Mouse (Mus musculus) fibroblast of lung, adult 2 months (primary cell): ENCODE data around the gene Ubash3b.

ENCODE experiments used
- DNase-seq: peaks from one replicate; pipeline ENCODE4 v3.0.0-alpha.2; 2011; ENCODE audit warnings: low read depth

Gene Ubash3b

DNA sequence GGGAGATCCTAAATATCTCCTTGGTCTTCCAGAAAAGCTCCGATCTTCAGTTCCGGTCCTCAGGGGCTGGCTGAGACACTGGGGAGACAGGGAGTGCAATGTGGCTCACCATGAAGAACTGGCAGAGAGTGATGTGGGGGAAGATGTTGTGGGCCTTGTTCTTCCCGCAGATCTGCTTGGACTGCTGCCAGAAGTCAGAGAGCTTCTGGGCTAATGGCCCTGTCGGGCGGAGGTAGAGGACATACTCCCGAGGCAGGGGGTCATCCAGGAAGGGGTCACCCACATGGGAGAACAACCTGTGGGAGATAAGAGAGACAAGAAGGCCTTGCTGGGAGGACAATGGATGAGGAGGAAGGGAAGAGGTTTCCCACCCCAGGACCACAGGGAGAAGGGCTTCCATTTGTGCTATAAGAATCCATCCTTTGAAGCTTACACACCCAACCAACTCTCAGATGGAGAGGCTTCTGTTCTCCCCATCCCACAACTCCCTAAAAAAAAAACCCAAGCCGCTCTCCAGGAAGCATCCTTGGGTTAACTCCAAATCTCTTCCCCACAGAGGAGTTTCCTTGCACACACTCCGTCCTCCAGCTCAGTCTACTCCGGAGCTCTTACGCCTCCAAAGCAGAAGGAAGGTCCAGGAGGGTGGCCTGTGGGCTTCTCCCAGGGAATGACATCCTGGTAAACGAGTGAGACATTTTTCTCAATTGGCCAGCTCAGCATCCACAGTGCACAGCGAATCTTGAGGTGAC lies 111.0 kb downstream of the Ubash3b start:
- DNase-seq = no peak

DNA sequence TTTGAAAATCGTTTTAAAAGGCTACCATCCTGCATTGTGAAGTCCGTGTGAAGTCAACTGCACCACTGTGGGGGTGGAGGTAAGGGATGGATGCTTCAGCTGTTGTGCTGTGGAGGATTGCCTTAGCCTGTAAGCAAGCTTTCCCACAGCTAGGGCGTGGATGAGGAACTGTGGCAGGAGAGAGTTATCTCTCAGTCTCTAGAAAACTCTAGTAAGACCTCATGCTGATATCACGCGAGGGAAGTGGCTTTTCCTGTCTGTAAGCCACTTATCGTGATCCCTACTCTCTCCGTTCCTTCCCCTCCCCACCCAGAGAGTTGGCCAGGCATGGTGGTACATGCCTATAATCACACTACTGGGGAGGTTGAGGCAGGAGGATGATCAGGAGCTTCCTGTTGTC lies 112.2 kb downstream of the Ubash3b start:
- DNase-seq = no peak

DNA sequence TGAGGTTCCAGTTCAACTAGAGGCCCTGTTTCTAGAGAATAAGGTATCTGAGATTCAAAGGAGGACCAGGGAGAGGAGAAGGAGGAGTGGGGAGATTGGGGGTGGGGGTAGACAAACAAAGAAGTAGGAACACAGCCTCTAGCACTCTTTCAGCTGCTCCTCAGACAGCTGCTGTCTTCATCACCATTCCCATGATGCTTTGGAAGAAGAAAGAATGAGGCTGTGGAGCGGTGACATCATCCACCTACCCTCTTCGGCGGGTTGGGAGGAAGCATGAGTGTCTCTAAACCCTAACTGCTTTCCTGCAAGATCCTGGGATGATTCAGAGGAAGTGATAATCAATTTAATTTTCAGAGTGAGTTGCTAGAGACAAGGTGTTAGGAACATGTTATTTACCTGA lies 112.7 kb downstream of the Ubash3b start:
- no peak for DNase-seq

DNA sequence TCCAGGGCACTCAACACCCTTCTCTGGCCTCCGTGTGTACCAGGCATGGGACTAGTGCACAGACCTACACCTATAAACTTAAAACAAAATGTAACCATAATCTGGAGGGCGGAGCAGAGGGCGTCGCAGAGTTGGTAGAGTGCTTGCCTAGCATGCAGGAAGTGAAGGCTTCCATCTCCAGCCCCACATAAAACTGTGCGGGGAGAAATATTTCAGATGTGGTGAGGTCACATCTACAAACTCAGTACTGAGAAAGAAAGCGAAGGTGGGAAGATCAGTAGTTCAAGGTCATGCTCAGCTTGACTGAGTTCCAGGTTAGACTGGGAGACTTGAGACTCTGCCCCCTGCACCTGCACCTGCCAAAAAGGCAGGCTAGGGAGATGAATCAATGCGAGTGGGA lies 113.3 kb downstream of the Ubash3b start:
- DNase-seq = no peak

DNA sequence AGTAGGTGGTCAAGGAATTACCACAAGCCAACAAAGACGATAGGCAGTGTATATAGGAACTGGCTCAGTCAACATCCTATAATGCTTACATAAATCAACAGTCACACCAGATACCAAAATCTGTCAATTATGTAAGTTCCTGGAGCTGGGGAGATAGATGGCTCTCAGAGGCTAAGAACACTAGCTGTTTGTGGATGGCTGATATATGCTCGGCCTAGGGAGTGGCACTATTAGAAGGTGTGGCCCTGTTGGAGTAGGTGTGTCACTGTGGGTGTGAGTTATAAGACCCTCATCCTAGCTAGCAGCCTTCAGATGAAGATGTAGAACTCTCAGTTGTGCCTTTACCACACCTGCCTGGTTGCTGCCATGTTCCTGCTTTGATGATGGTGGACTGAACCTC lies 113.8 kb downstream of the Ubash3b start:
- DNase-seq = no peak

DNA sequence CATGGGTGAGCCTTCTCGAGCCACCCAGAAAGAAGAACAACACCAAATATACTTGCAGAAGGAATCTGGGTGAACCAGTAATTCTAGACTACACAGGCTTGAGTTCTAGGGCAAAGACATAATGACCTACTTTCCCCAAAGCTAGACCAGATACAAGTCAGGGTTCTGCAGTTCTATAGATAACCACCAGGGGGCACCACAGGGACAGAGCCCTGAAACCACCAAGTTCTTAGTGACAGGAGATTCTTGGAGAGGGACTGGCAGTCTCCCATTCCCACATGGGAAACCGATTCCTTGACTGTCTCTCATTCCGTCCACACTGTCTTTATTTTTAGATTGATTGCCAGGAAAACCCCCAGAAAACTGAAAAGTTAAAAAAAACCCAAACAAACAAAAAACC lies 116.9 kb downstream of the Ubash3b start:
- DNase-seq = peak; percentile 64

DNA sequence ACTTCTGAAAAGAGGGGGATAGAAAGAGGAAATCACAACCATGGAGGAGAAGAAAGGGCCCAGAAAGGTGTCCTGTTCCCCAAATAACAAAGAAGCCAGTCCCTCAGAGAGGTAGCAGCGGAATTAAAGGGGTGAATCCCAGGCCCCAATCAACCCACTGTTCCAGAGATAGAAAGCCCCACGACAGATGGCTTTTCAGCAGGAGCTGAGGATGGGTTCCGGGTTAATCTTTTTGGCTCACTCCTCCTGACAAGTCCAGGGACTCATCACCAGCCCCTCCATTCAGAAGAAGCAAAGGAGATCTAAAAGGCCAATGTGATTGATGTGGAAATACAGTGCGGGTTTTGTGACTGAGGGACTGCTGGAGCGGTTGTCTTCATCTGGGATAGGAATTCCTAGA lies 117.9 kb downstream of the Ubash3b start:
- no peak for DNase-seq

DNA sequence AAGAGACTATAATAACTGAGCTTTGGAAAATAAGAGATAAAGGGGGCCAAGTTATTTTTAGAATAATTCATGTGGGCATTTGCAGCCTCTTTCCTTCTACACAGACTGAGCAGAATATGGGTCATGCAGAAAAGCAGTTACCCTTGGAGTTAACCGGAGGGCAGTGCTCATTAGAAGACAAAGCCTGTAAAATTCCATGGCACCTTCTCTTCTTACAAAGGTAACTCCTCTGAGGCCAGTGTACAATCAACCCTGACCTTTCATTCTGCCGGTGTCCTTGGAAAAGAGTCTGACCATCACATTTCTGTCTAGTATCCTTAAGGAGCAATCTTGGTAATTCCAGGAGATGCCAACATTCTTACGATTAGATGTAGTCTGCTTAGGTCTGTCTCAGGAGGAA lies 120.1 kb downstream of the Ubash3b start:
- no peak for DNase-seq

DNA sequence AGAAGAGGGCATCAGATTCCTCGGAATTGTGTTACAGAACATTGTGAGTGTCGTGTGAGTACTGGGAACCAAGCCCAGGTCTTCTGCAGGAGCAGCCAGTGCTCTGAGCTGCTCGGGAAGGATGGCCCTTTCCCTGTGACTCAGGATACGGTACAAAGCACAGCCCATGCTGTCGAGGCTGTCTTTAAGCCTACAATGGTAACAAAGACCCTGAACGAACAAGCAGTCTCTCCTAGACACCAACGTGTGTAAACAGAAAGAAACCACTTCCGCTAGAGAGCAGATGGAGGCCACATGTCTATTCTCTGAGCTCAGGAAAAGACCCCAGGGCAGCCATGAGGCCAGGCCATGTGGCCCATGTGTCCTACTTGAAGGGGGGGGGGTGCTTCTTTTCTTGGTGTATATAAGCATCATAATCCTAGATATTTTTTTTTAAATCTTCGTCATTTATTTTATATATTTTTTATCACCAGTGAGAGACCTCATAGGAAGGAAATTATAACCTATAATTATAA lies 123.3 kb downstream of the Ubash3b start:
- no peak for DNase-seq

DNA sequence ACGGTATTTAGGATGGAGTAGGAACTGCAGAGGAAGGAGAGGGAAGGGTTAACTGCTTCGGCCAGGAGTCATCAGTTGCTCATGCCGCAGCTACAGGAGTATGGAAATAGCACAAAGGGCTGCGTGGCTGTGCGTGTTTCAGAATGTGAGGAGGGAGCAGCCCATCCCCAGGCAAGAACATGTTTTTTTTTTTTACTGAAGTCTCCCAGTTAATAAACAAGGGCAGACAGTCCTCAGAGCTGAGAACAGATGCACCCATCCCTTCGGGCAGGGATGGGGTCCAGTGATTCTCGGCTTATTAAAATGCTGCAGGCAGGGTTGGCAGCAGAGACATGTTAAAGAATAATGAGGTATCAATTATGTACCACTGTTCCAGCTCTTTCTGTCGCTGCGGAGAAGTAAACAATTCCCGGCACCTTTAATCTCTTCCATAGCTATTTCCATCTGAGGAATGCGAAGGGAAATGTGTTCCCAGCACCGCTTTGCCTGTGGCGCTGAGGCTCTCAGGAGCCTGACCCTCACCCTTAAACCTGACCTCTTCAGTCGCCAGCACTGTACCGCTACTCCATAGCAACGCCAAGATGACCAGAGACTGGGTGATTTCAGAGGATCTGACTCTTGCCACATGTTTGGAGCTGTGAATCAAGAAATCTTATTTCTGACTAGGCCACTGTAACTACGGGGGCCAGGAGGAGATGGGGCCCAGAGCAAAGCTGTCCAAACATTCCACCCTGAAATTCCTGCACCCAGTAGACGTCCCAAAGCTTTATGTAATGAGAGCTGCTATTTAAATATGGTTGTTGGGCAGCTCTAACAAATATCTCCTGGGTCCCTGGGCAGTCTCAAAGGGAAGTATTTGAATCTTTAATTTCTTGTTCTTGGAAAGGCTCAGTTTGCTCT lies 129.7 kb downstream of the Ubash3b start:
- DNase-seq = no peak

DNA sequence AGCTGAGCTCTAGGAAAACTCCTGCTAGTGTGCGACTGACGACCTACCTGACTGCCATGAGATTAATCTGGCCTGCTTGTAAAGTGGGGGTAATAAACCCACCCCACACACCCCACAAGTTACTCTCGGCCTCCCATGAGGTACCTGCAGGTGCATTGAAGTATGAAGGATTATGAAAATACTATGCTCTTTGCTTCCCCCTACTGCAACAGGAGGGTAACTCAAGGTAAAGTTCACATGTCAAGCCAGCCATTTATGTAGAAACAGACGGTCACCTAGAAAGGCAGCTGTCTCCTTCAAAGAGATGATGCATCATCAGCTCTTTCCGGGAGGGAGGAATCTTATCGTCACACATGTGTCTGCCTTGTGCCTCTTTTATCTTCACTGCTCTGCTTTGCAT lies 131.7 kb downstream of the Ubash3b start:
- DNase-seq = no peak

DNA sequence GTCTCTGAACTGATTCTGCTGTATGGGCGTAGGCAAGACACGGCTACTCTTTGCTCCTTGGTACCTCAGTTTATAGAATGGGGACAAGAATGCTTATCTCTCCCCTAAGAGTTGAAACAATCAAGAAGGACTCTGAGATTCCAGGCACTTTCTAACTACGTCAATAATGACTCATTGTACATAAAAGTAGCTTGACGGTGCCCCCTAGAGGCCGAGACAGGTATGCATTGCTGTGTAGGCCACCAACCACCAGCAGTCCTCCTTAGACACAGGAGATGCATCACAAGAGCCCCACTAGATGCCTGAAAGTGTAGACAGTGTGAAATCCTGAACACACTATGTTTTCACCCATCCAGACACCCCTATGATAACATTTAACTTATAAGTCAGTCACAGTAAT lies 133.0 kb downstream of the Ubash3b start:
- DNase-seq = no peak

DNA sequence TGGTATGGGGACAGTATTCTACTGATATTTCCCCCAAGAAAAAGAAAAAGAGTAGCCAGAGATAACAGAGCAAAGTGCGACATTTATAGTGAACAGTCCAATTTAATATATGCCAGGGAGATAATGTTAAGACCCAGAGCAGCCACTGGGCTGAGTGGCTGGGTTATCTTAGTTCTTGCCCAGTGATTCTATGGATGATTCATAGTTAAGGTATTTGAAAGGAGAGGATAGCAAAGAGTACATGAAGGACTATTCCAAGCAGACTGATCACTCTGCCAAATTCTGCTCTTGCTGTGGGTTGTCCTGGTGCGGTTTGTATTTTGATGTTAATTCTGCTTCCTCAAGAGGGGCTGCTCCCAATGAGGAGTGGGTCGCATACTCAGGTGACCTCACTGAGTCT lies 139.8 kb downstream of the Ubash3b start:
- DNase-seq = no peak

DNA sequence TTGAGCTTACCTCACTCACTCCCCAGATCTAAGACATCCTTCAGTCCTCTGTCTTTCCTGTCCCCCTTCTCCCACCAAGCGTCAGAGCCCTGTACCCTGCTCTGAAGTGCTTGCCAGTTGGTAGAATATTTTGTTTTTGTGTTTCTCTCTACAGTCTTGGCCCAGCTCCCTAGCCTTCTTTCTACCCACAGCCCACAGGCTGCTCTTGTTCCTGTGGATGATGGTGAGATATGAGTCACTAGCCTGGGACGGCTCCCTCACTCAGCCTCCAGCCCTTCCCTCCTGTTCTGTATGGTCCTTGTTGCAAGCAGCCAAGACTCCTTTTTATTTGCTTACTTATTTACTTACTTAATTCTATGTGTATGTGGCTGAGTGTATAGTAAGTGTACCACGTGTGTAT lies 141.0 kb downstream of the Ubash3b start:
- peak; percentile 74 for DNase-seq

DNA sequence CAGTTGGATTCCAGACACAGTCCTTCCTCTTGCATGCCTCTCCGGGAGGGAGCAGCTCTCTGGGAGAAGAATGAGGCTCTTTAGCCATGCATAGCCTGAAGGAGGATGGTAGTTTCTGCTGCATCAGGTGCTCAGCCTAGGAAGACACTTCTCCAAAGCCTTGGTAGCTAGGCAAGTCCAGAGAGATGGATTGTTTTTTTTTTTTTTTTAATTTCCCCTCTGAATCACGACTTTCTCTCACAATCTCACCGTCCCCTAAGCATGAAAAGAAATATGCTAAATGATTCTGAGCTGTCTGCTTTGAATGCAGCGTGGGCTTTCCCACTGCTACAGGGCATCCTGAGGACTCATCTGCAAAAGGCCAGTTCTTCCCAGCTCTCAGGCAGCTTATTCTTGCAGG lies 147.0 kb downstream of the Ubash3b start:
- DNase-seq = no peak

DNA sequence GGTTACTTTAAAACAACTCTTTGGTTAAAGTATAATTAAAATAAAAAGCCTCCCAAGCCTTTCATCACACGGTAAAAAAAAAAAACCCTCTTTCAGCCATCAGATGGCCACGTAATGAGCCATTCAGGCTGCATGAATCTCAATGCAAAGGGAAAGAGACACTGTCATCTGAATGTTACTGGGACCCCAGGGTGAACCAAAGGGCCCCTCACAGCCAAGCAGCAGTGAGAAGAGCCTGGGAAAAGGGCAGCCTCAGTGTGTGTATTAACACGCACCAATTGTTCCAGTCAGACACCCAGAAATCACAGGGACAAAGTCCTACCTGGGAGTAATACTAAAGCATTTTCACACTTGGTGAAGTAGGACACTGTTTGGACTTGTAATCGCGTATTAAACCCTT lies 149.0 kb downstream of the Ubash3b start:
- DNase-seq = no peak

DNA sequence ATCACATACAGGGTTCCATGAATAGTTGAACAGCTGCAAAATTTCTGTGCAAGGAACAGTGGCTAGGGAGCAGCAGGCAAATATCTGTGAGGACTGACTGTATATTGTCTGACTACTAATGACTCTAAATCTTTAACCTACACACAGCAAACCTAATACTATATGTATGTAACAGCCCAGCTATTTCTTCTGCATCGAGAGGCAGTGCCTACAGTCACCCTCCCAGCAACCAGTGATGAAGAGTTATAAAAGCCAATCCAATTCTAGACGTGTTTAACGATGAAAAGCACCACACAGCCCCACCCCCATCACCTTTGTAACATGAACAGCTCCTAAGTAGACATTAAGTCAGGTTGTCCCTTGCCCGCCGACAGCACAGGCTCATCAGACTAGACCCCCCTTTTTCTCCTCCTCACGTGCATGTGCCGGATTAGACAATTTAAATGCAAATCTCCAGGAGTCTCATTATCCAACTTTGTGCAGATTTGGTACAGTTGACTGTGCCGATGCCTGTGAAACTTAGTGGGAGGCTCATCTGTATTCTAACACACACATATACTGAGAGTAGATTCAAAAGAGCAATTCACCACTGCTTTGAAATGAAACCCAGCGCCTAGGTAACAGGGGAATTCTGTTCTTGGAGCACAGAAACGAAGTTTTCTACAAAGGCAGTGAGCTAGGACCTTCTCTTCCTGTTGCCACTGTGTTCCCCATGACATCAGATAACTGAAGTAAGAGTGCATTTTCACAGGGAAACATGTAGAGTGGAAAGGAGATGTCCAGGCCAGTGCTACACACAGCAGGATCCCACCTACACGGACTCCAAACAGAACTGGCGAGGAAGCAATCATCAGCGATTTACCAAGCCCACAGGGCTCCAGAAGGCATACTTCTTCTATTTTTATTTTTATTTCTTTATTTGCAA lies 149.7 kb downstream of the Ubash3b start:
- no peak for DNase-seq

DNA sequence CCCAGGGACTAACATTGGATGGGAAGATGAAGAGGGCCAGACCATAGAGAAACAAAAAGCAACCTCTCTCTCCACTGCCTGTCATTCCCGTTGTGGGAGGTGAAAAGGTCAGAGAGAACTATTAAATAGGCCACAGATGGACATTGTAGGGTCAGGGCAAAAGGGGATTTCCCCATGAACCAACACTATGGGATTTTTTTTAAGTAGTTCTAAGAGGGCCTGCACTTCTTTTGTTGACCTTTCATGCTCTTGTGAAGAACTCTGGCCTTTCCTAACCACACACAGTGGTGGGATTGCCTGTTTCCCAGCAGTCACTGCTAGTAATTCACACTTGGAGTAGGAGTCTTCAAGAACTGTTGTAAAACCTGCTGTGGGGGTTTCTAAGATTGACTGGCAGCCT lies 153.7 kb downstream of the Ubash3b start:
- DNase-seq = no peak

DNA sequence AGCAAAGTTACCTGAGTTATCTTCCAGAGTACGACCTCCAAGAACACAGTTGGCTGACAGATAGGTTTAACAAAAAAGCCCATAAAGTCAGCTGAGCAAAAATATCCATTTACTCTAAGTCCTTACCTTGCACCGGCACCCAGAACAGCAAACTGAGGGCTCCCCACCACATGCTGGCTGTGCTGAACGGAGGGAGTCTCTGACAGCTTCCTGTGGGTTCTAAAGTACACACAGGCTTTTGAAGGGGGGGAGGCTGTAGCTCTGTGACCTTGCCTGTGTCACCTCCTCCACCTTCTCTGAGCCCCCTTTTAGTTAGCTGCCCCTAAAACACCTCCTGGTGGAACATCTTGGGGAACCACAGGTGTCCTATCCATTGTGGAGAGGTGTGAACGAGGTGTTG lies 157.1 kb downstream of the Ubash3b start, which contains the start of gene Crtam:
Crtam (minus strand) TSS at position 214 of the 400 bp plus-strand sequence.
- no peak for DNase-seq

DNA sequence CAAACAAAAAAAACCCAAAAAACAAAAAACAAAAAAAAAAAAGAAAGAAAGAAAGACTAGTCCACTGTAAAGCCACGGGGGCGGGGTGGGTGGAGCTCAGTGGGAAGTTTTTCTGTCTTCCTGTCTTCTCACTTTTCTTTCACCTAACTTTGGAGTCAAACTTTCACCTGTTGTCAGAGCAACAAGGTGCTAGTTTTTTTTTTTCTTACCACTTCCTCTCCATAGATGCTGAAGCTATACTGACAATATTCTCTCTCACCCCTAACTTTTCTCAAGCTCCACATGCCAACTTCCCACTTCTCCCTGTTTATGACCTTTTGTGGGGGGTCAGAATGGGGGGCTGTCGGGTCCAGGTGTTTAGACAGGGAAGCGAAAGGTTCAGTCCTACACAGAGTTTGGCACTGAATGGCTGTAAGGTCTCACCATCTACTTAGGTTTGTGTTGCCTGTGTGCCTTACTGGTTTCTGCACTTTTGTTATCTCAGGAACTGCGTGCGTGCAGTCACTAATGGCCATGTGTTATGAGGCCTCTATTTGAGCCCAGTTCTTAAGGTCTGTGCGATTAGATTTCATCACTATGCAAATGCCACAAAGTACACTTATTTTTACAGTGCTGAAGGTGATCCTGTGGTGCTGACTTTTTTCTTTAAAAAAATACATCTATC lies 164.2 kb downstream of the Ubash3b start:
- DNase-seq = no peak

DNA sequence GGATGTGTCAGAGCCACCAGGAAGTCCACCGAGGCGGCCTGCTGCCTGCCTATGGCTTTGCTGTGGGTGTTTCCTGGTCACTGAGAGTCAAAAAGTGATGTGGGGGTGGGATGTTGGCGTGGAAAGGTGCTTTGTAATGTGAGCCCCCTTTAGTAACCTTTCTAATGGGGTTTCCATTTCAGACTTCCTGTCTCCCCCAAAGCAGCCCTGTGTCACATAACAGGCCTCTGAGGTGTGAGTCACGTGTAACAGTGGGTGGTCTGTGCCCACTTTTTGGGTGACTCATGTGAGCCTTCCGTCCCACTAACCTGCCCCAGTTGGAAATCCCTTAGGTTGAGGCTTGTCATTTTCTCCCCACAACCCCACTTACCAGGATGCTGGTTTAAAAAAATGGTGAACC lies 167.4 kb downstream of the Ubash3b start:
- DNase-seq = no peak

DNA sequence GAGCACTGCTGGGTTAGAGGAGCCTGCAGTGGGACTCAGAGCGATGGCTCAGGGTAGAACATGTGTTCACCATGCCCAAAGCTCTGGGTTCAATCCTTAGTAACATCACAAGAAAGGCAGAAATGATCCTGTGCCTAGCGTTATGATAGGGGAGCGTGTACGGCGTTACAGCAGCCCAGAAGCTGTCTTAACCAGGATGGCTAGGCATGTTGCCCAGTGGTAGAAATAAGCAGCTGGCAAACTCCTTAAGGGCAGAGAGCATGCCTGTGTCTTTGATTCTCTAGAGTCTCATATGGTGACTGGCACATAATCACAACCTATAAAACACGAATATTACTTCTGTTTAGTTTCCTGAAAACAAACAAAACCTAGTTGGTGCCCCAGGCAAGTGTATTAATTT lies 170.0 kb downstream of the Ubash3b start:
- no peak for DNase-seq
